Mouse (Mus musculus): Measurements from ENCODE around the gene Adgrg3. TPM values are rescaled to one million over a fixed set of nuclear protein-coding genes. Genes with fewer than 3 reads are reported as not detected.

Gene Adgrg3
- polyA plus RNA-seq, 1 experiment = 0.23 TPM

DNA sequence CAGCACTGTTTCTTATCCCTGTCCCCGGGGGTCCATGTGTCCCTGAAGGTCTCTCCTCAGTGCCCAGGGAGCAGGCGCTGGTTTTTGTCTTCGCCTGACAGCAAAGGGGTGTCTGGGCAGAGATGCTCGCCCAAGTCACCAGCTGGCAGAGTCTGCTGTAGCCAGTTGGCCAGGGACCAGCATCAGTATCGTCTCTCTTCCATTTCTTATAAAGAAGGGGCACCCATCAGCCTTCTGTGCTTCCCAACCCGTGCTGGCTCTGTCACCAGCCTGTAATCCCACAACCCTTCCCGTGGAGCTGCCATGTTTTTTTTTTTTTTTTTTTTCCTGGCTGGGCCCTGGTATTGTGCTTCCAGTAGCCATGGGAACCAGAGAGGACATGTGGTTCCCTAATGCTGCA, 35.6 kb upstream of the Adgrg3 start:
- Histone ChIP-seq H3K4me3 (ENCODE audit: insufficient read depth, low read length) (no peak overlapping the region), H3K4me1 (ENCODE audit: control insufficient read depth, insufficient read depth, low read length) (no peaks in the 10 kb centered on the region), H3K27ac (ENCODE audit: insufficient read depth, low read depth, low read length) (no peak overlapping the region)
- TF ChIP-seq POLR2A (IDR thresholded peaks at IDR 0.05; ENCODE audit: borderline replicate concordance, low read depth, low read length) = no peak
- TF ChIP-seq CTCF (IDR thresholded peaks at IDR 0.05; ENCODE audit: low read depth, low read length) = no peak

DNA sequence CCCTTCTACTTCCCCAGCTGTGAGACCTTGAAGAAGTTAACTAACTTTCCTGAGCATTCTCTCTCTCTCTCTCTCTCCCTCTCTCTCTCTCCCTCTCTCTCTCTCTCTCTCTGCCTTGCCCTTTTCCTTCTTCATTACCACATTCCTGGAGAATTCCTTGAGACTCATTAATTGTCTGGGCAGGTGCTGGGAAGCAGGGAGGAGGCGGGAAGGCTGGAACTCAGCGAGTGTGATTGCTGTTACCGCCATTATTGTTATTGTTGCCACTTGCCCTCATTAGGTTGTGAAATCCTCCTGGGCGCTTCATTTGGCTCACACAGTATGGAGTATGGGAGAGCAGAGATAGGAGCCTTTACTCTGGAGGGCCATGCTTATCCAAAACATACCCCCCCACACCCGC, 34.3 kb upstream of the Adgrg3 start:
- Histone ChIP-seq H3K4me3 (ENCODE audit: insufficient read depth, low read length) (no peak overlapping the region), H3K4me1 (ENCODE audit: control insufficient read depth, insufficient read depth, low read length) (no peaks in the 10 kb centered on the region), H3K27ac (ENCODE audit: insufficient read depth, low read depth, low read length) (no peak overlapping the region)
- TF ChIP-seq POLR2A (IDR thresholded peaks at IDR 0.05; ENCODE audit: borderline replicate concordance, low read depth, low read length) (no peak), CTCF (IDR thresholded peaks at IDR 0.05; ENCODE audit: low read depth, low read length) (no peak)

DNA sequence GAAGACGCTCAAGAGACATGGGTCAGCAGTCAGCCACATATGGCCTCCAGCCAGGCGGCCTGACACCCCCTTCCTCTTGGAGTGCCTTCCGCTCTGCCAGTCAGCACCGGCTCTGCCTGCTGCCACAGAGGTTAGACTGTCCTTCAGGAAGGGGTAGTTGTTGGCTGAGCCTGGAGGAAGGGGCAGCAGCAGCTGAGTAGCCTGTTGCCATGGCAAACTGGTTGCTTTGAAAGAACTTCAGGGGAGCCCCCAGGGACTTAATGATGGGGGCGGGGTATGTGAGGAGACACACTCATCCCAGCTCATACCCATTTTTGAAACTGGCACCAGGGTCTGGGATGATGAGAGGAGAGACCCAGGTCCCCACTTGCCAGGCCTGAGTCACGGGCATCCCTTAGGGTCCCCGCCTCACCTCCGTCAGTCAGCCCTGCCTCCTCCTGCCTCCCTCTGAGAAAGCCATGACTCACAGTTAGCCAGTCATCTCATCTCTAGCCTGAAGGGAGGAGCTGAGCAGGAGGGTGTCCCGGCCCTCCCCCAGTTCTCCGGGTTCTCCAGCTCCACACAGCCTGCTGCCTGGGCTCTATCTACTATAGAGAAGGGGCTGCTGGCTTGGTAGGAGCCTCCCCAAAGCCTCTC, 33.5 kb upstream of the Adgrg3 start:
- TF ChIP-seq POLR2A (IDR thresholded peaks at IDR 0.05; ENCODE audit: borderline replicate concordance, low read depth, low read length) = no peak
- no peak for TF ChIP-seq CTCF (IDR thresholded peaks at IDR 0.05; ENCODE audit: low read depth, low read length)
- no peak overlapping the region for H3K4me3 ChIP-seq (ENCODE audit: insufficient read depth, low read length)
- no peak overlapping the region for H3K27ac ChIP-seq (ENCODE audit: insufficient read depth, low read depth, low read length)
- H3K4me1 ChIP-seq (ENCODE audit: control insufficient read depth, insufficient read depth, low read length) = no peaks in the 10 kb centered on the region

DNA sequence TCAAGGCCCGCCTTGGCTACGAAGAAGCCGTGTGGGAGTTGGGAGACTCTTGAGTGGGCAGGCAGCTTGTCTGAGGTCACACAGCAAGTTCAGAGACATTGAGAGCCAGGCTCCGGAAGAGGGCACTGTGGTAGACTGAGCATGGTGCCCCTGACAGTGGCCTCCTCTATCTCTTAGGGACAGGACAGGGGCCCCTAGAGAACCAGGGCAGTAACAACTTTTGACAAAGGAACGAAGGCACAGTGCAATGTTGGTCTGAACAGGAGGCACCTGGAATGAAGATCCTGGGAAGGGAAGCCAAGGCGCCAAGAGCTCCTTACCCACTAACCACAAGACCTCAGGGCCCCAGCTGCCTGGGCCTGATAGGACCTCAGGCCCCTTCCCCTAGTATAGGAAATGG, 32.5 kb upstream of the Adgrg3 start:
- Histone ChIP-seq H3K4me1 (ENCODE audit: control insufficient read depth, insufficient read depth, low read length) (no peaks in the 10 kb centered on the region), H3K27ac (ENCODE audit: insufficient read depth, low read depth, low read length) (no peak overlapping the region), H3K4me3 (ENCODE audit: insufficient read depth, low read length) (no peak overlapping the region)
- TF ChIP-seq POLR2A (IDR thresholded peaks at IDR 0.05; ENCODE audit: borderline replicate concordance, low read depth, low read length) (no peak), CTCF (IDR thresholded peaks at IDR 0.05; ENCODE audit: low read depth, low read length) (no peak)

DNA sequence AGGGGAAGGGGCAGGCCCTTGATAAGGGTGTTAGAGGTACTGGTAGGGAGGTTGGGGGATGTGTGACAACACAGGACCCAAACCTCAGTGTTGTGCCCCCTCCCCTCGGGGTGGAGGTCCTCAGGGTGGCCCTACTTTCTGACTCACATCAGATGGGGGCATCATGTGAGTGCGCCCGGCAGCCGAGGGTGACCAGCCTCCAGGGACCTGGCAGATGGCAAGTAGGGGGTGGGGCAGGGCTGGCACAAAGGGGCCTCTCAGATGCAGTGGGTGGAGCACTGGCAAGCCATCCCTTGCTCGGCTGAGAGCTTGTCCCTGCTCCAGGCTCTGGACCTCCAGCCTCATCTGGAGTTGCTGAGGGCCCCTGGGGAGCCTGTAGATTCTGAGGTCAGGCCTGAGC, 30.8 kb upstream of the Adgrg3 start:
- Histone ChIP-seq H3K27ac (ENCODE audit: insufficient read depth, low read depth, low read length) (no peak overlapping the region), H3K4me3 (ENCODE audit: insufficient read depth, low read length) (no peak overlapping the region), H3K4me1 (ENCODE audit: control insufficient read depth, insufficient read depth, low read length) (no peaks in the 10 kb centered on the region)
- no peak for TF ChIP-seq POLR2A (IDR thresholded peaks at IDR 0.05; ENCODE audit: borderline replicate concordance, low read depth, low read length)
- TF ChIP-seq CTCF (IDR thresholded peaks at IDR 0.05; ENCODE audit: low read depth, low read length) = no peak

DNA sequence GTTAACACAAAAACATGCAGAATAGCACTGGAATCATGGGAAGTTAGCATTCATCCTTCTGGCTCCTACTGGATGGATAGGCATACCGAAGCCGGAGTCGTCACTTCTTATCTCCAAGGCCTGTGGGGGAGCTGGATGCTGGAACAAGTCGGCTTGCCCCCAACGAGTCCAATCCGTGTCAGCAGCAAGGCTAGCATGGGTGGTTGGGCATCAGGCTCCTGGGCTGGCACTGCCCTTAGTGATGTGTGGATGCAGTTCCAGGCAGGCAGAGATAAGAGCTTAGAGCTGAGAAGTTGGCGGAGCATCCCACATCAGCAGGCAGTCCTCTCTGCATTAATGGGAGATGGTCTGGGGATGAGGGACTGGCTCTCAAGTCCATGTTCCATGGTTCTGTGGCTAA, 29.9 kb upstream of the Adgrg3 start:
- no peak for TF ChIP-seq CTCF (IDR thresholded peaks at IDR 0.05; ENCODE audit: low read depth, low read length)
- no peak for TF ChIP-seq POLR2A (IDR thresholded peaks at IDR 0.05; ENCODE audit: borderline replicate concordance, low read depth, low read length)
- Histone ChIP-seq H3K27ac (ENCODE audit: insufficient read depth, low read depth, low read length) (no peak overlapping the region), H3K4me3 (ENCODE audit: insufficient read depth, low read length) (no peak overlapping the region), H3K4me1 (ENCODE audit: control insufficient read depth, insufficient read depth, low read length) (no peaks in the 10 kb centered on the region)

DNA sequence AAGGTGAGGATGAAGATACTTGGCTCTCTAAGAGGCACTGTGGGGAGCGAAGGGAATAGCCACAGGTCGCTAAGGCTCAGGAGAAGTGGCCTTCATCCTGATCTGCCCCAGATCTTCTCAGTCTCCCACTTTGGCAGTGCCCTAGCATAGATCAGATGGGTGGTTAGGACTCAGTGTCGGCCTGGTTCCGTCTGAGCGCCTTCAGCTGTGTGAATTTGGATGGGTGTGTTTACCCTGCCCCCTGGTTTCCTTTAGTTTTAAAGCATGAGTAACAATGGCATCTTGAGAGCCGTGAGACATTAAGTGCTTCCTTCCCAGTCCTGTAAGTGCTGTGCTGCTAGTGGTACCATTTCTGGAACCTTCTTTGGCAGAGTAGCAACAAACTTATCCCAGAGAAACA, 28.9 kb upstream of the Adgrg3 start:
- TF ChIP-seq POLR2A (IDR thresholded peaks at IDR 0.05; ENCODE audit: borderline replicate concordance, low read depth, low read length) (no peak), CTCF (IDR thresholded peaks at IDR 0.05; ENCODE audit: low read depth, low read length) (no peak)
- H3K4me1 ChIP-seq (ENCODE audit: control insufficient read depth, insufficient read depth, low read length) = no peaks in the 10 kb centered on the region
- no peak overlapping the region for H3K4me3 ChIP-seq (ENCODE audit: insufficient read depth, low read length)
- H3K27ac ChIP-seq (ENCODE audit: insufficient read depth, low read depth, low read length) = no peak overlapping the region

DNA sequence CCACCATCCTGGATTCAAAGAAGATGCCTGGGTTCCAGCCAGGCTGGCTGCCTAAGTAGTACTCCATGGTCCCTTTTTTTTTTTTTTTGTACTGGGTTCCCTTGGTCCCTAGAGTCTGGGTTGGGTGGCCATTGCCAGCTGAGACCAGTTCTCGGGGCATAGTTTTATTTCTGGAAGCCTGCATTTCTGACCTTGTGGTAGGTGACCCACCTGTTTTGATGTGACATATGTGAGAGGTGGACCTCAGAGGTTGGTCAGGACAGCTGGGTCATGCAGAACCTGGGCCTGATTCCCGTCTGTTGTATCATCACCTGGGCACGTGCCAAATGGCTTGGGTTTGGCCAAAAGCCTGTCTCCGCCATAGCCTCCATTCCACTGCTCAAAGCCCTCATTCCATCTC, 27.8 kb upstream of the Adgrg3 start:
- Histone ChIP-seq H3K4me3 (ENCODE audit: insufficient read depth, low read length) (no peak overlapping the region), H3K27ac (ENCODE audit: insufficient read depth, low read depth, low read length) (no peak overlapping the region), H3K4me1 (ENCODE audit: control insufficient read depth, insufficient read depth, low read length) (no peaks in the 10 kb centered on the region)
- TF ChIP-seq CTCF (IDR thresholded peaks at IDR 0.05; ENCODE audit: low read depth, low read length) (no peak), POLR2A (IDR thresholded peaks at IDR 0.05; ENCODE audit: borderline replicate concordance, low read depth, low read length) (no peak)

DNA sequence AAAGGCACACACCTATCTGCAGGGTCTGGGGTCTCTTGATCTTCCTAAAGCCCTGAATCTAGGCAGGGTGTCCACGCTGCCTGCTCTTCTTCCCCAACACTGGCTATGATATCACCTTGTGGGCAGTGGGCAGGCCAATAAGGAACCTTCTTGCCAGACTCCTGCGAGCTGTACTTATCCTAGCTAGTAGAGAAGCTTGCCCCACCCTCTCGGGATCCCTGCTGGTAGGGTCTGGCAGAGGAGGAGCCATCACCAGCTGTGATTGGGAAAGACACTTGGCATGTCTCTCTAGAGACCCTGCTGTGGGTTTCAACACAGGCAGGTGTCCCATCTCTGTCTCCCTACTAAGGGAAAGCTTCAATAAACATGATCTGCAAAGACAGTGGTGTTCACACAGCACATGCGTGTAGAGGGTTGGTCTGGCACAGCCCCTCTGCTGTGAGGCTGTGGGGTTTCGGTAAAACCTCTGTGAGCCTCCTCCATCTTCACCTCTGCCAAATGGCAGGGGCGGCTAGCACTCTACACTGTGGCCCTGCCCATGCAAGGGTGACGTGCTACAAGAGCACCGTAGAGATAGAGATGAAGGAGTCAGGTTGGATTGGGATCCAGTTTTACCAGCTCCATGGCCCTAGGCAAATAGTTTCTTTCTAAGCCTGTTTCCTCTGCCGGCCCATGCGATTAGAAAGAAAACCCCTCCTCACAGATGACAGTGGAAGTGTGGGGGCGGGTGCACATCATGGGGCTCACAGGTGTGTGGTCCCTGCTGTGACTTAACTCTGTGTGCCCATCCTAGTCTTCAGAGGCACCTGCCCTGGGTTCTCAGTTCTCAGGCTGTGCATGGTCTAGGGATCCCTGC, 26.7 kb upstream of the Adgrg3 start:
- H3K27ac ChIP-seq (ENCODE audit: insufficient read depth, low read depth, low read length) = no peak overlapping the region
- no peak for TF ChIP-seq POLR2A (IDR thresholded peaks at IDR 0.05; ENCODE audit: borderline replicate concordance, low read depth, low read length)
- TF ChIP-seq CTCF (IDR thresholded peaks at IDR 0.05; ENCODE audit: low read depth, low read length) = no peak
- H3K4me3 ChIP-seq (ENCODE audit: insufficient read depth, low read length) = no peak overlapping the region
- no peaks in the 10 kb centered on the region for H3K4me1 ChIP-seq (ENCODE audit: control insufficient read depth, insufficient read depth, low read length)

DNA sequence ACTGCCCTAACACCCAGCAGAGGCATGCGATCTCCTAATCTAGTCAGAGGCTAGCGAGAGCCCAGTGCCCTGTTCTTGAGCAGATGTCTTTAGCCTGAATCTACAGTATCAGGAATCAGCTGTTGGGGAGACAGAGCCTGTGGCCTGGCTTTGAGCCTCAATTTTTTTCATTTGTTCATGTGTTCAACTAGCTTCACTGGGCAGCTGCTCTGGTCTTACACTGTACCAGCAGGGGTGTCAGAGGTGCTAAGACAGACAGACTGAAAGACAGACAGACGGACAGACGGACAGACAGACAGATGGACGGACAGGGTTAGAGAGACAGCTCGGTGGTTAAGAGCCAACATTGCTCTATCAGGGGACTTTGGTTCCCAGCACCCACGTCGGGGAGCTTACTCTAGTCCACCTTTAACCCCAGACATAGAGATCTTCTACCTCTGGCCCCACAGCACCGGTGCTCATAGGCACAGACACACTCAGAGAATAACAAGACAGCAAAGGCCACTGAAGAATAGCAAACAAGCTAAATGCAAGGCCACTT, 26.0 kb upstream of the Adgrg3 start:
- no peak for TF ChIP-seq POLR2A (IDR thresholded peaks at IDR 0.05; ENCODE audit: borderline replicate concordance, low read depth, low read length)
- no peak for TF ChIP-seq CTCF (IDR thresholded peaks at IDR 0.05; ENCODE audit: low read depth, low read length)
- Histone ChIP-seq H3K27ac (ENCODE audit: insufficient read depth, low read depth, low read length) (no peak overlapping the region), H3K4me1 (ENCODE audit: control insufficient read depth, insufficient read depth, low read length) (no peaks in the 10 kb centered on the region), H3K4me3 (ENCODE audit: insufficient read depth, low read length) (no peak overlapping the region)

Data from bone marrow macrophage, adult 2 months (primary cell).